Mouse (Mus musculus): ENCODE data around the gene Lrrc8d.

GRCm38 (mm10) chr5:105697886-105698285, 1.9 kb upstream of the Lrrc8d start:
- TF ChIP-seq POLR2A (IDR thresholded peaks at IDR 0.05; ENCODE audit: insufficient read depth, low read length) (no peak), CTCF (IDR thresholded peaks at IDR 0.05; ENCODE audit: low read depth, low read length) (no peak)

Data from ES-Bruce4 (cell line).